Mouse (Mus musculus): ENCODE measurements around the gene Pcgf2. TPM values are rescaled to one million over a fixed set of nuclear protein-coding genes. Genes with fewer than 3 reads are reported as not detected.
"Not testable (repeated sequence)": the region's sequence is repeated elsewhere in the genome, so short reads cannot be mapped to it uniquely, and the experiment has no call there.

The Pcgf2 gene
- 10 to 100 TPM; 51.0 to 52.0 TPM for total RNA-seq (2021)
- long read RNA-seq, partial matches to known transcripts: 4 of 16 reads
- long read RNA-seq, other reads (novel, unspliced or antisense): 12 of 16 reads

DNA sequence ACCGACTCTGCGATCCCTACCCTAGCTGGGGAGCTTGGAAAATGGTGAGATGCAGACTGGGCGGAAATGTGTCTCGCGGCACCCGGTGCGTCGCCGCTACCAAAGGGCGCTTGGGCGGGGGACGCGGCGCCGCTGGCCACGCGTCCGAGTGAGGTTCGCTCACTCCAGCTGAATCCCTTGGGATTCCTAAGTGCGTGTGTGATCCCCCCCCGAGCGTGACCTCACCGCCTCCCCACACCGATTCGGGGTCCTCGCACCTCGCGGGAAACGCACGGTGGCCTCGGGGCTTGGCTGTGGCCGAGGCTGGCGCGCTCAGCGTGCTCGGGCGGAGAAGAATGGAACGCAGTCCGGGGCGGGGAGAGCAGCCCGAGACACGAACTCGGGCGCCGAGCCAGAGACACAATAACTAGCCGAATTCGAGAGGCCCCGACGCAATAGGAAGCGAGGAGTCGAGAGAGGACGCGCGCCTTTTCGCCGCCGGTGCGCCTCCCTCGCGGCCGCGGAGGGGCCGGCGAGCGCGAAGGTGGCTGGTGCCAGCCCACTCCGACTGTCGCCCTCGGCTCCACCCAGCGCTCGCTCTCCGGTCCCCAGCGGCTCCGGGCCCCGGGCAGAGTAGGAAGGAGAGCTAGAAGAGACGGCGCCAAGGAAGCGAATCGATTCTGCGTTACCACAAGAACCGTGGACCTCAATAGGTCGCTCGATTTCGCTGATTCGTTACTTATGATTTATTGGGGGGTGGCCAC is at the start of gene Pcgf2:
Pcgf2 (minus strand) TSS at position 495 of the 743 bp plus-strand sequence.
- peak; percentile 74 to 82 for DNase-seq (ENCODE audit: low spot score in 2 of 2)

DNA sequence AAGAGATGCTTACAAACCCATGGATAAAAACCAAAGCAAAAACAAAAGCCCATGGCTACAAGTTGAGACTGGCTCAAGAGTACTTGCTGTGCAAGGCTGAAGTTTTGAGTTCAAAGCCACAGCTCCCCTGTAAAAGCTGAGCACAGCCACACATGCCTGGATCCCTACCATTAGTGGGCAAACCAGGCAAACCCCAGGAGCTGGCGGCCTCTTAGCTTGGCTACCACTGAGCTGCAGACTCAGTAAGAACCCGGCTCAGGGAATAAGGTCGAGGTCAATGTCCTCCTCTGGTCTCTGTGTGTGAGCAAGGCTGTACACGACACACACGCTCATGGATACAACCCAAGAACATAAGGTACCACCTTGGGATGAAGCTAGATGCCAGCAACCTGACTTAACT is 48.2 kb upstream of the Pcgf2 start:
- no peak for DNase-seq (ENCODE audit: low spot score in 2 of 2)

DNA sequence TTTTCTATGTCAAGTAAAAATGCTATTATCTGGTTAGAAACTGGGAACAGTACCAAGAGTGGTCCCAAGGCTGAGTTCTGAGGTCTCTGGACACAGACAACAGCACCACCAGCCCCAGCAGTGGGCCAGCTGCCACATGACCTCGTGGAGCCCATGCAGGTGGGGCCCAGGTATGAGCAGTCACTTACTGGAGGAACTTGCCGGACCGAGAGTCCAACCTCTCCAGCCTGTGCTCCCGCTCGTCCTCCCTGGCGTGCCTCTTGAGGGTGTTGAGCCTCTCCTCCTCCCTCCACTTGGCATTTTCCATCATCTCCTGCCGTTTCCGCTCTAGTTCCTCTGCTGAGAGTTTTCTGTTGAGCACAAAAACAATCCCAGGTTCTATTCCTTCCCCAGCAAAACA is 47.5 kb upstream of the Pcgf2 start:
- no peak for DNase-seq (ENCODE audit: low spot score in 2 of 2)

DNA sequence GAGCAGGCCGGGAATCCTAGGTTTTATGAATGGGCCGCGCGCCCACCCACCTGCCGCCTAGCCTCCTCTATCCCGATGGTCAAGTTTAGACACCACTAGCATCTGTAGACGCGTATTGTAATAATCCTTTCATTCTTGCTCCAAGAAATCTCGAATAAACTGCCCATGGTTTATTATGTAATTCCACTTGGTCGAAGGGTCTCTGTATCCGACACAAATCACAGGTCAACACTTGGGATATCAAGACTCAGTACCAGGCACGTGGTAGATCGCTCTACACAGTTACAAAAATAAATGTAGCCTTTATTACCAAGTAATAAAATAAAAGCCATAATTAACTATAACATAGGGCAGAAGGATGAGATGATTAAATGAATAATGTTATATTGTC is 45.0 kb upstream of the Pcgf2 start:
- no peak for DNase-seq (ENCODE audit: low spot score in 2 of 2)

DNA sequence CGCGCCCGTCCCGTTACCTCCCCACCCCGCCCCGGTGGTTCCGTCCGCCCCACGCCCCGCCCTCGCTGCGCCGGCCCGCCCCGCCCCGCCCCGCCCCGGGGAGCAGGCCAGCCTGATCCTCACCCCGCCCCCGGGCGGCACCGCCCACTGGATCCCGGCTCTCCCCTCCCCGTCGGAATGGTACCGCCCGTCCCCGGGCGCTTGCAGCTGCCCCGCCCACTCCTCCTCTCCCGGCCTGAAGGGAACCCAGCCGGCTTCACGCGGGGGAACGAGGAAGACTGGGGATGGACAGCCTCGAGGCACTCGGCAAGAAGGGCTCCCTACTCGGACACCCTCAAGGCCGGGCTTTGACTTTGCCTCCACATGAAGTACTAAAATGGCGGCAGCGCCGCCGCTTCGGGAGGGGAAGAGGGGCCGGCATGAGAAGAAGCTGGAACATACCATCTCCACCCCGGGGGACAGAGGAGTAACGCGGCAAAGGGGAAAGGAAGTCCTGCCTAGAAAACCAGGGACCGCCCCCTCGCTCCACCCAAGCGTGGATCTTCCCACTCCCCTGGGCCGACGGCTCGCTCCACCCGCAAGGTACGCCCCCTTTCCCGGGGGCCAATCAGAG is 44.5 kb upstream of the Pcgf2 start:
- DNase-seq (ENCODE audit: low spot score in 2 of 2): peak; percentile 98

DNA sequence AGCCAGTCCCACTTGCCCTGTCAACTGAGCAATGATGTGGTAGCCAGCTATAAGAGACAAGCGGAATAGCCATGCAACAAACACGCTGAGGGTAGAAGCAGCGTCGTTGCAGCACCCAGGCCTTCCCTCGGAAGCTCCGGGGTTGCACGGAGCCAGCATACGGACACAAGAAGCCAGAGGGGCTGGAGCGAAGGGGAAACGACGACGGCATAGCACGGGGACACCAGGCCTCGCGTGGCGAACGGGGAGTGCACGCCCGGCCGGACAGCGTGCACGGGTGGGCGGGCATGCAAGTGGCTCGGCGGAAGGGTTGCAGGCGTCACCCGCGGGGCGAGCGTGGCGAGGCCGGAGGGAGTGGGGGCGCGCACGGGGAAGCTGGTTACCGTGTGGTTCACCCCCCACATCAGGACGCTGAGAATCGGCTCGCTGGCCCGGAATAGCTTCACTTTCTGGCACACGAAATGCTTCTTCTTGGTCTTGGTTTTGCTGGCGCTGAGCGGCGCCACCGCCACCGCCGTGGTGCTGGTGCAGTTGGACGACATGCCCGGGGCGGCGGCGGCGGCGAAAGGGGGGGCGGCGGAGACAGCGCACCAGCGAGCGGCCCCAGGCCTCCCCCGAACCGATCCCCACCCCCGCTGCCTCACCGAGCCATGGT is 43.9 kb upstream of the Pcgf2 start, which contains the start of gene Pip4k2b:
Pip4k2b (minus strand) TSS at position 642 of the 655 bp plus-strand sequence.
- DNase-seq (ENCODE audit: low spot score in 2 of 2): no peak

DNA sequence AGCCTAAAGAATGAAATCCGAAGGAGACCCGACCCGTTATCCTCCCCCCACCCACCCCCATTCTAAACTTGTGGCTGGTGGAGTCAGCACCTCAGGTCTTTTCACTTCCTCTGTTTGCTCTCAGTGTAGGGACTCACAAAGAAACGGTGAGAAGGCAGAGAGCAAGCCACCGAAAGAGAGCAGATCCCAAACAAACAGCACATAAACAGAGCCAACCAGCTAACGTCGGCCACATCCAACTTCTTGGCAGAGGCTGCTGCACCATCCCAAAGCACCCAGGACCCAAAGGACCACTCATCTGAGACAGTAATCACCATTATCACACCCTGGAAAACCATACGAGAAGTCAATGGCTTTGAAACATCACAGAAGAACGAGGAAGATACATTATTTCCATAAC is 43.1 kb upstream of the Pcgf2 start:
- DNase-seq (ENCODE audit: low spot score in 2 of 2): no peak

DNA sequence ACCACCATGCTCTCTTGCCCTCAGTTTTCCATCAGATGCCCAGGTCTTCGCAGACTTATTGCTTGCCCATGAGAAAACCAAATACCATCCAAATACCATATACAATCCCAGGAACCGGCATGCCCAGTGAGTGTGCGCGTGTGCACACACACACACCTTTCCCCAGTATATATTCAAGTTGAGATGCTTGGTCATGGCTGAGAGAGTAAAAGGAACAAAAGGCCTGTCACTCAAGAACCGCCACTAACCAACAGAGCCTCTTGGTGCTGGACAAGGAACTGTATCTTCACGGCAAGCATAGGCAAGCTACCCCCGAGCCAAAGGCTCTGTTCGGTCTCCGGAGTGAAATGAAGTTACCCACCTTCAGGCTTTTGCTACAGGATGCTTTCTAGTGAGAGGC is 42.3 kb upstream of the Pcgf2 start:
- no peak for DNase-seq (ENCODE audit: low spot score in 2 of 2)

DNA sequence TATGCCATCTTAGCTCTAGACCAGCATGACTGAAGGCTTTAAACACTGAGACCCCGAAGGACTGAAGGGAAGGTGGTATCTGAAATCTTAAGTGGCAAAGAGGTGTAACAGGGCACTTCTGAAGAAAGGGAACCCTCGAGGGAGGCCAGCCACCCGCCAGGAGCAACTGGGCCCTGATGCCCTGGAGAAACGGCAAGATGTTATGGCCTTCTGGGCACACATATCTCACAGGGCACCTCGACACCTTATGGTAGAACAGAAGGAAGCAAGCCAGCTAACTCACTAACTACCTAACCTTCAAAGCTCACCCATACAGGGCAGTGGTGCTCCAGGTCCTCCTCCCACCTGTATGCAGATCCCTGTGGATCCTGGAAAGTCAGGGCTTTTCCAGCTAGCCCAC is 41.9 kb upstream of the Pcgf2 start:
- no peak for DNase-seq (ENCODE audit: low spot score in 2 of 2)

DNA sequence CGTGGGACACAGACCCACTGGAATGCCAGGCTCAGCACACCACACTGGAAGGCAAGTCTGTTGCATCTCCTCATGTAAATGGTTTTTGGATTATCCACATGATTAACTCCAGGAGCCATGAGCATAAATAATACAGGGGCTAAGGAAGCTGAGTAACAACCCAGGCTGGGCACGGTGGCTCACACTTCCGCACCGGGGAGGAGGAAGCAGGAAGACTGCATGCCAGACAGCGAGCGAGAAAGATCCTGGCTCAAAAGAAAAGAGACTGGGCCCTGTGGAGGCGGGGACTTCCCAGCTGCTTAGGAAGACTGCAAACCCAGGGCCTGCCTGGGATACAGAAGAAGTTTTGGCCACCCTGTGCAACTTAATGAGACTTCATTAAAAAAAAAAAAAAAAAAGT is 39.9 kb upstream of the Pcgf2 start:
- DNase-seq (ENCODE audit: low spot score in 2 of 2): peak in 1 of 2 experiments; percentile 41

DNA sequence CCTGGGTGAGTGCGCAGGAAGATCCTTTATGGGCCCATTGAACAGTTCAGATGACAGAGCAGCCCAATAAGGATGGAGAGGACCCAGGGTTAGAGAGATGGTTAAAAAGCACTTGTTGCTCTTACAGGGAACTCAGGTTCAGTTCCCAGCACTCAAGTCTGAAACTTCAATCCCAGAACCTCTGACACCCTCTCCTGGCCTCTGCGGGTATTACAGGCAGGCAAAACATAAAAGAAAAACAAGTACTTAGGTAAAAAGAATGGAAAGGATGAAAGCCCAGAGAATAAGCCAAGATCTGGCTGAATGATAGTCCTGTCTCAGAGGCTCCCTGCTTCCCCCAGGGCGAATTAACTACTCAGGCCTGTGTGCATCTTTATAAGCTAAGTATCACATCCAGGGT is 38.9 kb upstream of the Pcgf2 start:
- DNase-seq (ENCODE audit: low spot score in 2 of 2): no peak

DNA sequence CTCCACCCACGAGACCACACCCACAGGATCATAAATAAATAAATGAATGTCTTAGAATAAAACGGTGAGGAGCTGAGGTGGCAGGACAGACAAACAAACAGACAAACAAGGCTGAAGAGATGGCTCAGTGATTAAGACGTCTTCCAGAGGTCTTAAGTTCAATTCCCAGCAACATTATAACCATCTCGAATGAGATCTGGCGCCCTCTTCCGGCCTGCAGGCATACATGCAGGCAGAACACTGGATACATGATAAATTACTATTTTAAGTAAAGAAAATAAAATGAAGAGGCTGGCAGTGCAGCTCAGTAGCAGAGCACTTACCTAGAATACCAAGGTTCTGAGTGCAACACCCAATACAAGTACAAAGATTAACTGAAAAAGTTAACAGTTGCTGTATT is 38.4 kb upstream of the Pcgf2 start:
- no peak for DNase-seq (ENCODE audit: low spot score in 2 of 2)

DNA sequence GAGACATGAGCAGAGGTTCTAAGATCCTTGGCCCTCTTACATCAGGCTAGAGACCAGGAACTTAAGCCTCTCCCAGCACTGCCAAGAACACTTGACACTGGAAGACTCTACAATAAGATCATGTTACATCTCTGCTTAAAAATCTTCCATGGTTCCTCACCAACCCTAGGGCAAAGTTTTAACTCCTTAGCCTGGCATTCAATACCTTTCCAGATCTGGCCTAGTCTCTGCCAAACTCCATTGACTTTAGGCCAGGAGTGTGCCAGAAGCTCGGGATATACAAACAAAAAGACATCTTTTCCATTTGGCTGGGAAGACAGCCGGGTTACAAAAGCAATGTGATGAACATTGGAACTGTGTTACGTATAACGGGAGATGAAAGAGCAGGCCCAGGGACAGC is 37.3 kb upstream of the Pcgf2 start:
- no peak for DNase-seq (ENCODE audit: low spot score in 2 of 2)

DNA sequence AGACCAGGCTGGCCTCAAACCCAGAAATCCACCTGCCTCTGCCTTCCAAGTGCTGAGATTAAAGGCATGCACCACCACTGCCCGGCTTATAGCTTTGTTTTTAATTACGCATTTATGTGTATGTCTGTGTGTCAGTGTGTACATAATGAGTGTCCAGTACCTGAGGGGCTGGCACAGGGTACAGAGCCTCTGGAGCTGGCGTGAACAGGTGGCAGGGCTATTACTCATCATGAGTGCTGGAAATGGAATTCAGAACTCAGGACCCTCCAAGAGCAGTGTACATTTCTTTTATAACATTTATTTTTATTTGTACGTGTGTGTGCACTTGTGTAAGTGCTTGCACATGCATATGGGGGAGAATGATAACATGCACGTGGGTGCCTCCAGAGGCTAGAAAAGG is 36.3 kb upstream of the Pcgf2 start:
- no peak for DNase-seq (ENCODE audit: low spot score in 2 of 2)

DNA sequence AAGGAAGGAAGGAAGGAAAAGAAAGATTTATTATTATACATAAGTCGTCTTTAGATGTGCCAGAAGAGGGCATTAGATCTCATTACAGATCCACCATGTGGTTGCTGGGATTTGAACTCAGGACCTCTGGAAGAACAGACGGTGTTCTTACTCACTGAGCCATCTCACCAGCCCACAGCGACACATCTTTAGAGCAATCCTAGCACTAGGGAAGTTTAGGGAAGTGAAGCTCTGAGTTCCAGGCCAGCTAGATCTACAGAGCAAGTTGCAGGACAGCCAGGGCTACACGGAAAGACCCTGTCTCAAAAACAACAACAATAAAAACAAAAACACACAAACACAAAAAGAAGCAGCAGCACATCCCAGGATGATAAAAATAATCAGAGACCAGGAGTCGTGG is 34.5 kb upstream of the Pcgf2 start:
- not testable (repeated sequence) for DNase-seq (ENCODE audit: low spot score in 2 of 2)

DNA sequence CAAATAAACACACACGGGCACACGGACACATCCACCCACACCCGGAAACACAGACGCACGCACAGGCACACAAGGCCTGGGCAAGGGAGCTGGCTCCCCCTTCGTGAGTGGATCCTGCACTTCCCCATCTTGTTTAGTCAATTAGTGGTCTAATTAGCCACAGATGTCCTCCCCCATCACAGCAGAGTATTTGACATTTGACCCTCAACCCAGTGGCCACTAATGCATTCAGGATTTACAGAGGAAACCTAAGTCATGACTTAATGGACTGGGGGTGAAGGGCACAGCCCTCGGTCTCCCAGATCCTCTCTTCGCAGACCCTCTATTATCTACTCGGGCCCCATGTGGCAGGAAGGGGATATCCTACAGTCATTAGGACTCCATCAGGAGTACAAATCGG is 33.4 kb upstream of the Pcgf2 start:
- no peak for DNase-seq (ENCODE audit: low spot score in 2 of 2)

DNA sequence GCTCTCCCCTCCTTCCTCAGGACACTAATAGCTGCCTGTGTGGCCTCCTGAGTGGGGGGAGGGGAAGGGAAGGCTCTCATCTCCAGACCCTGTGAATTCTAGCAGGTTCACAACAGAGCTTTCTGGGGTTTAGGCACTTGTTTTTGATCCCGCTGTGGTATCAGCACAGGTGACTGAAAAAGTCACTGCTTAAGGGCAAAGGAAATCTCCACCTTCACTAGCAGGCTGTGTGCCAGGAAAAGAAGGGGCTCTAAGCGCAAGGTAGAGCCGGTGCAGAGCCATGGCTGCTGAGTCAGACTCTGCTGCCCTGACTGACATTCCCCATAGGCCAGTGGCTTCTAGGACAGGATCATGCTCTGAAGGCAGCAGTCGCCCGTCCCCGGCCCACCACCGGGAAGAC is 28.4 kb upstream of the Pcgf2 start:
- DNase-seq (ENCODE audit: low spot score in 2 of 2): no peak

DNA sequence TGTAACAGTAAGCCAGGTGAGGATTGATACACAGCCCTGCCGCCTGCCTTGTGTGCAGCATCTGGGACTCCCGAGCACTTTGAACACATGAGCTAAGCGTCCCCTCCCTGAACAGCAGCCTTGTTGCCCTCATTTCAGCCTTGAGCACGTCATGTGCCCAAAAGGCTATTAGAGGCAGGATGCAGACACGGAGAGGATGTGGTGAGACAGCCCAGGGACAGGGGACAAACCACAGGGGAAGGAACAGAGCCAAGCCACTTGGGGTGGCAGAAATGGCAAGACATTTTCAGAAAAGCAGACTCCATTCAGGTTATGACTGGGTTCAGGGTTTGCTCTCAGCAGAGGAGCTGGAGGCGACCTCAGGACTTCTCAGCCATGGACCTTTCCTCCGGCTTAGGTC is 28.0 kb upstream of the Pcgf2 start:
- no peak for DNase-seq (ENCODE audit: low spot score in 2 of 2)

DNA sequence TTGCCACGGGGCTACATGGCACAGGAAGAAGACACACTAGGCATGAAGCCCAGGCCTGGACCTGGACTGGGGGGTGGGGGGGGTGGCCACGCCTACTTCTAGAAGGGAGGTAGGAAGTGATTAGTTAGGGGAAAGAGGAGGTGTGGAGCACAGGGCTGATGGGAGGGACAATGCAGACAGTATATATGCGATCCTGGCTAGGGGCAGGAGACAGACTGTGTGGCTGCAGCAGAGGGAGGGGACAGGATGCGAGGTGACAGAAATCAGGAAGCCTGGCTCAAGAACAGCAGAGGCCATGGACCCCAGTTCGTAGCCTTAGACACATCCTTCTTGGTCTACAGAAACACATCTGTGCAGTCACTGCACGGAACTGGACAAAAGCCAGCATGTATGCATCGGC is 23.4 kb upstream of the Pcgf2 start:
- no peak for DNase-seq (ENCODE audit: low spot score in 2 of 2)

DNA sequence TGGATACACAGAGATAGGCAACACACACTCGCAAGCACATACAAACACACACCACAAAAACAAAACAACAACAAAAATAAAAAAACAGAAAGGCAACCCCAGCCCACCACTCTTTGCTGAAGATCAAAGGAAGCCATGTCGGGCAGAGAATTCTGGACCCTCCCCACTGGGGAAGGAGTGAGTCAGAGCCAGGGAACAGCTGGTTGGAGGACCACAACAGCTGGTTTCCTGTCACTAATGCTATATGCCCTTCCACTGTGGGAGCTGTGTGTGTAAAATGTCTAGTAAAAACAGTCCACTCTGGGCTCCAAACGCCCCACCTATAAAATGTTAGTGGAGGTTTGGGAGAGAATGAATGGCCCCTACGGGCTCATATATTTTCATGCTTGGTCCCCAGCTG is 21.0 kb upstream of the Pcgf2 start:
- DNase-seq (ENCODE audit: low spot score in 2 of 2): no peak

DNA sequence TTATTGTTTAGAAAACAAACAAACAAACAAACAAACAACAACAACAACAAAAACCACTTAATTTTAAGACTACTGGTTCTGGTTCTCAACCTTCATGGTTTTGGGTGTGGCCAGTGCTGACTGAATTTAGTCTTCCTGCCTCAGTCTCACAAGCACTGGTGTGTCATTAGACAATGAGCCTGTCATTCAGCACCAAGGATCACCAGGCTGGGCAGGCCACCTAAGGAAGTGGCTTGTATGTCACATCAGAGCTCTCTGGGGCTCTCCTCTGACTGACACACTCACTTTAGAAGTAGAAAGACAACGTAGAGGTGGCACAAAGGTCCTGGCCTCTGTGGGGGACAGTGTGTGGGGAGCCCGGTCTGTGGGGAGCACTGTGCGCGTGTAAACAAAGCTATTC is 18.7 kb upstream of the Pcgf2 start:
- no peak for DNase-seq (ENCODE audit: low spot score in 2 of 2)

DNA sequence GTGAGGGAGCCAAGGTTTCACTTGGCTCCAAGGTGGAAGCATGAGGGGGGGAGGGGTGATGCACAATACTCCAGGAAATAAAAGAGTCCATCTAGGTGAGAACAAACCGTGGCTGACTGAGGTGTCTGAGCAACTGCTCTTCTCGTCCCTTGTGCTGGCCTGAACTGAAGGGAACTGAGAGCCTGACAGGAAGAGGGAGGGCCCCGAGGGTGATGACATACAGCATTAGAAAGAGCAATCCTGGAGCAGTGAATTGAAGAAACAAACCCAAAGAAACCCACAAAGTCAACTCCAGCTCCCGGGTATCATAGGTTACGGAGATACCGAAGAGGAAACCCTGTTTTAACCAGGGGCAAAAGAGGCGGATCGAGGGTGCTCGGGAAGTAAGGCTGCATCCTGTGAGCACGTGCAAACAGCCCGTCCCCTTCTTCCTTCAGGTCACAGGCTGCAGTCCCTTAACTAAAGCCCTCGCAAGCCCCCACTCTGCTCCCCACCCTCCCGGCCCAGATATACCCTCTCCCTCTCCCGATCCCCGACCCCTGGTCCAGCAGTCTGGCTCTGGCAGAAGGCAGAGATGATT is 18.1 kb upstream of the Pcgf2 start:
- DNase-seq (ENCODE audit: low spot score in 2 of 2): no peak
